Mouse (Mus musculus) embryonic fibroblast, embryonic 13.5 days (primary cell): ENCODE measurements at regions not wholly inside any gene's neighbourhood (a gene's known extent, or its start where the extent isn't known, plus 50 kb on each side); places are given as distances from the start of the nearest gene placed in this dataset.
A peak's percentile ranks its signal among the peaks of the same experiment; 100 is the strongest.

Experiments used
- H3K27ac ChIP-seq: 2 replicates; pipeline ENCODE4 v1.5.1; 2012; ENCODE audit warnings: low read length, control low read depth, inconsistent platforms; ENCODE audit not compliant: insufficient read depth
- H3K4me1 ChIP-seq: 2 replicates; pipeline ENCODE4 v1.6.1; 2011; ENCODE audit warnings: low read length; ENCODE audit not compliant: control insufficient read depth, insufficient read depth
- H3K4me3 ChIP-seq: 2 replicates; pipeline ENCODE4 v1.5.1; 2011; ENCODE audit warnings: mild to moderate bottlenecking, control low read depth, low read length; ENCODE audit not compliant: insufficient read depth
- CTCF ChIP-seq: IDR thresholded peaks from 2 replicates; pipeline ENCODE4 v1.5.1; 2011; ENCODE audit warnings: mild to moderate bottlenecking, control low read depth, low read length, moderate library complexity, borderline replicate concordance; ENCODE audit not compliant: insufficient read depth
- POLR2A ChIP-seq: IDR thresholded peaks from 2 replicates; pipeline ENCODE4 v1.6.1; 2011; ENCODE audit warnings: low read depth, mild to moderate bottlenecking, control low read depth, low read length, moderate library complexity

GRCm38 (mm10) chr15:25494687-25495299 is 81.2 kb upstream of the Basp1 start:
- peaks cover 2% of the 10 kb centered on the region; the same call in 1 of the 2 replicates for H3K4me1 ChIP-seq
- H3K4me3 ChIP-seq: no peak overlapping the region
- TF ChIP-seq POLR2A: no peak
- no peak for TF ChIP-seq CTCF
- H3K27ac ChIP-seq: peak overlapping the region; percentile 9; the same call in 1 of the 2 replicates

- no peaks in the 10 kb centered on the region for H3K4me1 ChIP-seq
- H3K4me3 ChIP-seq: no peak overlapping the region
- no peak for TF ChIP-seq CTCF
- TF ChIP-seq POLR2A: no peak
- no peak overlapping the region for H3K27ac ChIP-seq
These were observed 82.5 kb upstream of the Basp1 start for GRCm38 (mm10) chr15:25495926-25496644.

GRCm38 (mm10) chr15:25497743-25498142 is 84.2 kb upstream of the Basp1 start:
- TF ChIP-seq CTCF: no peak
- no peak for TF ChIP-seq POLR2A
- no peak overlapping the region for H3K27ac ChIP-seq
- no peak overlapping the region for H3K4me3 ChIP-seq
- no peaks in the 10 kb centered on the region for H3K4me1 ChIP-seq

GRCm38 (mm10) chr15:25498422-25498821 is 84.9 kb upstream of the Basp1 start:
- TF ChIP-seq CTCF (no peak), POLR2A (no peak)
- Histone ChIP-seq H3K4me3 (no peak overlapping the region), H3K27ac (no peak overlapping the region), H3K4me1 (no peaks in the 10 kb centered on the region)

- Histone ChIP-seq H3K27ac (no peak overlapping the region), H3K4me3 (no peak overlapping the region)
- TF ChIP-seq CTCF: no peak
- no peak for TF ChIP-seq POLR2A
These were observed 88.9 kb upstream of the Basp1 start for GRCm38 (mm10) chr15:25502513-25502912.

GRCm38 (mm10) chr15:25503104-25503503 is 89.5 kb upstream of the Basp1 start:
- no peak for TF ChIP-seq POLR2A
- TF ChIP-seq CTCF: no peak
- no peak overlapping the region for H3K27ac ChIP-seq
- no peak overlapping the region for H3K4me3 ChIP-seq
- H3K4me1 ChIP-seq: no peaks in the 10 kb centered on the region

More at GRCm38 (mm10) chr15:25502513-25502912, 88.9 kb upstream of the Basp1 start:
- no peaks in the 10 kb centered on the region for H3K4me1 ChIP-seq

GRCm38 (mm10) chr15:25509139-25509538 is 95.6 kb upstream of the Basp1 start:
- no peak overlapping the region for H3K4me3 ChIP-seq
- TF ChIP-seq POLR2A (no peak), CTCF (no peak)
- H3K4me1 ChIP-seq: no peaks in the 10 kb centered on the region; the same call in 1 of the 2 replicates
- no peak overlapping the region for H3K27ac ChIP-seq

GRCm38 (mm10) chr15:25509584-25509983 is 96.0 kb upstream of the Basp1 start:
- TF ChIP-seq POLR2A (no peak), CTCF (no peak)
- Histone ChIP-seq H3K4me3 (no peak overlapping the region), H3K27ac (no peak overlapping the region), H3K4me1 (no peaks in the 10 kb centered on the region; the same call in 1 of the 2 replicates)

GRCm38 (mm10) chr15:25510060-25510492 is 96.5 kb upstream of the Basp1 start:
- Histone ChIP-seq H3K4me1 (no peaks in the 10 kb centered on the region; the same call in 1 of the 2 replicates), H3K27ac (no peak overlapping the region), H3K4me3 (no peak overlapping the region)
- TF ChIP-seq POLR2A (no peak), CTCF (no peak)
